Mouse (Mus musculus) neural tube, embryonic 10.5 days (tissue): Measurements from ENCODE around the gene Rarg.
"Not testable (repeated sequence)": the region's sequence is repeated elsewhere in the genome, so short reads cannot be mapped to it uniquely, and the experiment has no call there.

Experiments
- DNase-seq: peaks from one replicate; pipeline ENCODE4 v3.0.0-alpha.2; 2017; ENCODE audit warnings: low spot score; ENCODE audit errors: extremely low spot score

Rarg gene

GRCm38 (mm10) chr15:102238543-102239259, 18.6 kb downstream of the Rarg start:
- no peak for DNase-seq

- DNase-seq = no peak
These were observed 21.8 kb downstream of the Rarg start for GRCm38 (mm10) chr15:102235371-102236027.

- DNase-seq = no peak
These were observed 23.4 kb downstream of the Rarg start for GRCm38 (mm10) chr15:102233896-102234295.

GRCm38 (mm10) chr15:102232764-102233163, 24.6 kb downstream of the Rarg start:
- no peak for DNase-seq

- DNase-seq = no peak
These were observed 25.6 kb downstream of the Rarg start, which contains the start of gene Itgb7 for GRCm38 (mm10) chr15:102231748-102232147. Itgb7 (minus strand) TSS chr15:102231944.

- no peak for DNase-seq
These were observed 26.7 kb downstream of the Rarg start for GRCm38 (mm10) chr15:102230408-102231321.

- DNase-seq = not testable (repeated sequence)
These were observed 31.7 kb downstream of the Rarg start for GRCm38 (mm10) chr15:102225619-102226018.

- DNase-seq = no peak
These were observed 32.2 kb downstream of the Rarg start for GRCm38 (mm10) chr15:102224992-102225617.

- DNase-seq = peak; percentile 85
These were observed 32.9 kb downstream of the Rarg start for GRCm38 (mm10) chr15:102224186-102224991.

GRCm38 (mm10) chr15:102222386-102222785, 34.9 kb downstream of the Rarg start:
- no peak for DNase-seq

GRCm38 (mm10) chr15:102217325-102217724, 40.0 kb downstream of the Rarg start:
- peak; percentile 11 for DNase-seq

- DNase-seq = no peak
These were observed 40.7 kb downstream of the Rarg start for GRCm38 (mm10) chr15:102216459-102217228.

- no peak for DNase-seq
These were observed 41.7 kb downstream of the Rarg start for GRCm38 (mm10) chr15:102215624-102216023.

GRCm38 (mm10) chr15:102214132-102214531, 43.2 kb downstream of the Rarg start:
- DNase-seq = no peak

GRCm38 (mm10) chr15:102211895-102212294, 45.4 kb downstream of the Rarg start:
- DNase-seq = no peak

GRCm38 (mm10) chr15:102210816-102211215, 46.5 kb downstream of the Rarg start:
- DNase-seq = no peak

- DNase-seq = no peak
These were observed 48.2 kb downstream of the Rarg start for GRCm38 (mm10) chr15:102209114-102209513.

GRCm38 (mm10) chr15:102208092-102208561, 49.2 kb downstream of the Rarg start:
- no peak for DNase-seq

- no peak for DNase-seq
These were observed 50.0 kb downstream of the Rarg start for GRCm38 (mm10) chr15:102207351-102207750.

GRCm38 (mm10) chr15:102205779-102206178, 51.5 kb downstream of the Rarg start:
- no peak for DNase-seq
